Mouse (Mus musculus) testis, adult 2 months (tissue): ENCODE measurements around the gene Fance.

Source experiments
- CTCF ChIP-seq: fragments of 200-500 bp; IDR thresholded peaks from 2 replicates; pipeline ENCODE4 v1.5.1; 2012; ENCODE audit warnings: low read depth, mild to moderate bottlenecking, inconsistent platforms, low read length, moderate library complexity; ENCODE audit not compliant: control insufficient read depth, insufficient read depth, insufficient replicate concordance
- POLR2A ChIP-seq: fragments of 200-500 bp; IDR thresholded peaks from 2 replicates; pipeline ENCODE4 v1.6.1; 2012; ENCODE audit warnings: low read depth, mild to moderate bottlenecking, inconsistent platforms, low read length, moderate library complexity; ENCODE audit not compliant: control insufficient read depth

GRCm38 (mm10) chr17:28287980-28288379 lies 25.3 kb upstream of the Fance start:
- TF ChIP-seq CTCF (no peak), POLR2A (no peak)
